Mouse (Mus musculus) E14TG2a.4 (cell line): ENCODE results near the gene Nlrc3.

ENCODE experiments used
- CTCF ChIP-seq: conservative IDR thresholded peaks from 2 replicates; pipeline ENCODE4 v1.5.1; 2014; ENCODE audit warnings: low read length
- NANOG ChIP-seq: IDR thresholded peaks from 2 replicates; pipeline ENCODE4 v1.6.1; 2014; ENCODE audit warnings: borderline replicate concordance, low read length, mixed read lengths
- POU5F1 ChIP-seq: IDR thresholded peaks from 2 replicates; pipeline ENCODE4 v1.6.1; 2014; ENCODE audit warnings: low read length, borderline replicate concordance

GRCm38 (mm10) chr16:3908537-3909111 is 67.8 kb downstream of the Nlrc3 start, which contains the start of the genes 1700037C18Rik and Cluap1:
- peak; percentile 52 for TF ChIP-seq CTCF
- TF ChIP-seq POU5F1 = no peak; the same call in 1 of the 2 replicates
- TF ChIP-seq NANOG = no peak
